Comparison of ENCODE assay signal across 16 mouse cellular contexts in genomic region chr2:172839317-172839980, GRCm38 (mm10).
DNase-seq lines count a peak whose midpoint lies in the region; ATAC-seq lines count a peak whose summit lies in the region.
"Had no signal": no experiment of that assay in that cellular context is flagged by ENCODE, and none has a peak within 500 bp of the region (broad histone marks: within the 10 kb centered on the region; RNA-seq: fewer than 3 reads in every experiment).

No protein-coding gene starts in this region.

- ATAC-seq in neural tube, embryonic 11.5 days (ENCODE audit: insufficient read depth, low FRiP score, low TSS enrichment): peak; percentile 23; the same call in 1 of the 2 replicates
- ATAC-seq in cerebellum, adult (ENCODE audit: insufficient number of reproducible peaks, low FRiP score, low TSS enrichment): no peak
- ATAC-seq: activated CD4-positive, CD25-positive, alpha-beta regulatory T cell, adult 4 months; forebrain, embryonic 16.5 days; lung, postnatal 0 days; midbrain, embryonic 16.5 days had no signal

- peaks cover 7% of the 10 kb centered on the region for H3K4me1 ChIP-seq in neural tube, embryonic 11.5 days (ENCODE audit: control insufficient read depth, insufficient read depth, low read length)
- peaks cover 55% of the 10 kb centered on the region for H3K4me1 ChIP-seq in limb, embryonic 10.5 days

- no peak overlapping the region for H3K4me3 ChIP-seq in neural tube, embryonic 11.5 days (ENCODE audit: low read depth, low read length)
- H3K4me3 ChIP-seq in limb, embryonic 10.5 days: no peak overlapping the region
- H3K4me3 ChIP-seq: neural tube, embryonic 12.5 days had no signal

- H3K9ac ChIP-seq in neural tube, embryonic 11.5 days (ENCODE audit: low read length): no peak overlapping the region
- H3K9ac ChIP-seq: liver, embryonic 14.5 days; neural tube, embryonic 12.5 days had no signal

- H3K9me3 ChIP-seq in neural tube, embryonic 11.5 days (ENCODE audit: control insufficient read depth, low read length): no peaks in the 10 kb centered on the region
- no peaks in the 10 kb centered on the region for H3K9me3 ChIP-seq in limb, embryonic 10.5 days (replicated peaks)
- H3K9me3 ChIP-seq: neural tube, embryonic 12.5 days had no signal

- no peaks in the 10 kb centered on the region for H3K36me3 ChIP-seq in neural tube, embryonic 11.5 days (ENCODE audit: control insufficient read depth, insufficient read depth, low read length)
- H3K36me3 ChIP-seq in limb, embryonic 10.5 days: no peaks in the 10 kb centered on the region
- H3K36me3 ChIP-seq: neural tube, embryonic 12.5 days had no signal

- H3K27me3 ChIP-seq in neural tube, embryonic 11.5 days (ENCODE audit: control insufficient read depth, insufficient read depth, low read length): no peaks in the 10 kb centered on the region
- 0 out of 2 replicates have a peak, but pooled peaks cover 7% of the 10 kb centered on the region for H3K27me3 ChIP-seq in limb, embryonic 10.5 days (ENCODE audit: low read depth, poor library complexity, severe bottlenecking)

- peak; percentile 28 for DNase-seq in embryo, embryonic 11 days
- no peak for DNase-seq in embryo, embryonic 10.5 days (ENCODE audit: low spot score)
- DNase-seq in neural tube, embryonic 11.5 days (ENCODE audit: low spot score): no peak
- no peak for DNase-seq in neural tube, embryonic 10.5 days (ENCODE audit: extremely low spot score, low spot score)
- no peak for DNase-seq in limb, embryonic 10.5 days (ENCODE audit: low spot score)
- DNase-seq in cerebellum, adult 9-11 months: no peak
- no peak for DNase-seq in ovary, adult 18-20 months (ENCODE audit: low spot score)
- DNase-seq: cerebellum, postnatal 36 days; gastrocnemius, postnatal 10 days had no signal

- H3K4me2 ChIP-seq in neural tube, embryonic 11.5 days (ENCODE audit: low read depth): no peak overlapping the region
- H3K4me2 ChIP-seq: neural tube, embryonic 12.5 days had no signal

- no peak overlapping the region for H3K27ac ChIP-seq in neural tube, embryonic 11.5 days (ENCODE audit: low read depth, low read length)
- H3K27ac ChIP-seq in limb, embryonic 10.5 days: peak overlapping the region; percentile 50
- H3K27ac ChIP-seq: liver, embryonic 14.5 days; neural tube, embryonic 12.5 days had no signal

- WGBS in neural tube, embryonic 11.5 days: 27% methylated on average over 10 of the region's 10 CpGs
- 28% methylated on average over 10 of the region's 10 CpGs for WGBS in limb, embryonic 10.5 days
